Mouse (Mus musculus): ENCODE data around the gene 2610002M06Rik.

Gene 2610002M06Rik

GRCm38 (mm10) chrX:107816218-107816554 is at the start of gene 2610002M06Rik:
Gene 2610002M06Rik, minus strand, starts transcription at chrX:107816334.
- DNase-seq (ENCODE audit: low spot score) = peak; percentile 83

- DNase-seq (ENCODE audit: low spot score) = no peak
These were observed 42.0 kb upstream of the 2610002M06Rik start for GRCm38 (mm10) chrX:107858165-107858564.

DNA sequence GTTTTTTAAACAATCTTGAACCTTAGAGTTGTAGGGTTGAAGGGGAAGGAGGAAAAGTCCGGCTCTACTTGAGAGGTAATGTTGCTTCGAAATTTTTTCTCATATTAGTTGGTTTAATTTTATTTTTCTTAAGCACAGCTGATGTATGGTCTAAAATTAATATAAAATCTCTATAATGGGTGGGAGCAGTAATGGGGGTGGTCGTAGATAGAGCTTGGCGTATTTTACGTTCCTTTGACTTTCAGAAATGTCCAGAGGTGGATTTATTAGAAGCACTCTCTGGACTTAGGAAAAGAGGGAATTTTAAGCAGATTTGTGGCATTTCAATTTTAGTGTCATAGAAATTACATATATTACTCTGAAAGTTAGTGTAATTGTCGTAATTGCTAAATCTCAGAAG is 592 bp upstream of the 2610002M06Rik start:
- DNase-seq (ENCODE audit: low spot score) = no peak

- DNase-seq (ENCODE audit: low spot score) = peak; percentile 29
These were observed 474 bp downstream of the 2610002M06Rik start for GRCm38 (mm10) chrX:107815502-107816217.

DNA sequence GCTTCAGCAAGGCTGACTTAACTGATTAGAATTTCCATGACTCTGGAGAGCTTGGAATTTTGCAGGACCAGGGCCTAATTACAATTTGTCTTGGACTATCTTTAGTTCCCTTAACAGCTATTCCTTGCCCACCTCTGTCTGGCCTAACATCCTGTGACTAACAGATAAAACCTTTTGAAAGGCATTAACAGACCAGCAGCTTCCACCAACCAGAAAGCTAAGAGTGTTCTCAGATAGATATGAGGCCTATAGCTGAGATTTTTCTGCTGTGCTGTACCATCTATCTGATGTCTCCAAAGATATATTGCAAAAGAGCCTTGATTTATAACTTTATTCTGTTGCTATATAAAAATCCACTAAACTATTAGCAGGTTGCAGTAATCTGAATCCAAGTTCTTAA is 4.0 kb downstream of the 2610002M06Rik start:
- no peak for DNase-seq (ENCODE audit: low spot score)

DNA sequence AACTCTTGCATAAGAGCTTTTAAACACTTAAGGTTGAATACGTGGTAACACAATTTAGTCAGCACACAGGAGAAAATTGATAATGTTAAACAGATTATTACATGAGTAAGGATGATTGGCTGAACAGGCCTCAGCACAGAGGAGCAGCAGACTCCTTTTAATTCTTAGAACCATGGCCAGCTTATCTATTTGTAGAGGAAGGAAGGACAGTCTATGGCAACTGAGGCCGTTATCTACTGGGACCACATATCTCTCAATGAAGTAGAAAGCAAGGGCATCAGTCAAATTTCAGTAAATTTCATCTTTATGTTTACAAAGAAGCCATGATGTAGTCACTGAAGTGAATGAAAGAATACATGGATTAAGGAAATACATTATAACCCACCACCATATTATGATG is 19.2 kb downstream of the 2610002M06Rik start:
- DNase-seq (ENCODE audit: low spot score) = no peak

DNA sequence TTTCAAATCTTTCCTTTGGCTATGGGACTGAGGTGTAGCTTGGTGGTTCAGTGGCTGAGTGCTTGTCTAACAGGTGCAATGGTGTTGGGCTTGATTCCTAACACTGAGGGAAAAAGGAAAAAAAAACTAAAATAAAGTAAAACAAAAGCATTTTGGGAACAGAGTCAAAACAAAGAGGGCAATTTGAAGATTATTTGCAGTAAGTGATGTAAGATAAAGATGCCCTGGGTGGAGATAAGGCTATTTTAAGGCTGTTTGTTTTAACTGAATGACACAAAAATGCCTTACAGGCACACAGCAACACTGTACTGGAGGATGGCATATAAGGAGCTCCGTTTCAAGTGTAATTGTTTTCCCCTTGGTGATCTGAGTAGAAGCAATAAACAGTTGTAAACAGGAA is 20.3 kb downstream of the 2610002M06Rik start:
- DNase-seq (ENCODE audit: low spot score) = no peak

GRCm38 (mm10) chrX:107792290-107792689 is 23.8 kb downstream of the 2610002M06Rik start, which contains the start of gene Tent5d:
Gene Tent5d, plus strand, starts transcription at chrX:107792590.
- no peak for DNase-seq (ENCODE audit: low spot score)

GRCm38 (mm10) chrX:107790750-107791493 is 25.2 kb downstream of the 2610002M06Rik start:
- no peak for DNase-seq (ENCODE audit: low spot score)

DNA sequence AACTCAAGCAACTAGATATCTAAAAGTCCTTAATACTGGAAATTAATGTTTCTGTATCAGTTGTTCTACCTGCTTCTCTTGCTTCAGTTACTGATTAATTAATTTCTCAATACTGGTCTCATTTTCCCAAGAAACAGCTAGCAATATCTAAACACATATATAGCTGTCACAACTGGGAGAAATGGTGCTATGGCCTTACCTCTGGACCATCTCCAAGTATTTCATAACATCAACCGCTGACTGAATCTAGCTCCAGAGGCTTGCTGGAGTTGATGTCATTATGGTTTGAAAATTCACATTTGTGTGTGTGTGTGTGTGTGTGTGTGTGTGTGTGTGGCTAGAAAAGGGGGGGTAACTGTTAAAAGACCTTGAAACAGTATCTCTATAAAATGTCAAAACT is 26.0 kb downstream of the 2610002M06Rik start:
- no peak for DNase-seq (ENCODE audit: low spot score)

DNA sequence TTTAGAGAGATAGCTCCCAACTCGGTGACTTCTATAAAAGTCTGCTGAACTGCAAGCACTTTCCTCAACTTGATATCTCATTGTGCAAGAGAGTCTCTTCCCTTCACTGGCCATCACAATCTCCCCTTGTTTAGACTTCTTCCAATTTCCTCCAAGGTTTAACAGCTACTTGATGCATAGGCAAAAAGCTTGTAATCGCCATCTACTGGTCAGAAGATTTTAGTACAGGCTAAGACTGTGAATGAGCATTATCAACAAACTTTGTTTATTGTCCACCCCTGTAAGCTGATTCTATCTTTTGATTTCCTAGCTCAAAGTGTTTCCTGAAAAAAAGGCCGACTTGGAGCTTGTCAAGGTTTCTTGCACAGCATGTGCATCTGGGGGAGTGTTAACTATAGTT is 48.2 kb downstream of the 2610002M06Rik start:
- DNase-seq (ENCODE audit: low spot score) = no peak
